Mouse (Mus musculus): Measurements from ENCODE around the gene Apobr. TPM values are rescaled to one million over a fixed set of nuclear protein-coding genes. Genes with fewer than 3 reads are reported as not detected.

The Apobr gene
- total and polyA plus RNA-seq, 3 experiments: 0.23 to 5.4 TPM; not detected in 1

DNA sequence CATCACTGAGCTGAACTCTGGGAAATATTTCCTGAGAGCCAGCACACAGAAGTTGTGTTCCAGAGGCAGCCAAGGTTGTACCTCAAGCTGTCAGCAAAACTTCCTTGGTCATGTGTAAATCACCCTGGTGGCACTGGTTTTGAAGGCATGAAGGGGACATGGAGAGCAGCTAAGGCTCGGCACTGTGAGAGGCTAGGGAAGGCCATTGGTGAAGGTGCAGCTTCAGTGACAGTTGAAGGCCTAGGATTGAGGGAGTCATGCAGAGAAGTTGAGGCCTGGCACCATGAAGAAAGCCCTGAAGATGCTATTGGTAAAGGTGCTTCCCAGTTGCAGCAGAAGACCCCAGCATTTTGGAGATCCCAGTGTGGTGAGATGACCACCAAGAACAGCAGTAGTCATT lies 43.1 kb upstream of the Apobr start:
- Histone ChIP-seq H3K9me3 (replicated peaks; ENCODE audit: insufficient read depth, low read length) (no peaks in the 10 kb centered on the region), H3K9ac (ENCODE audit: control insufficient read depth, low read depth, low read length, poor library complexity, severe bottlenecking) (no peak overlapping the region), H3K4me1 (ENCODE audit: control insufficient read depth in 1 of 2, insufficient read depth in 2 of 2, low read length in 2 of 2) (peaks cover 0 to 5% of the 10 kb centered on the region in 2 experiments; a peak in 2 of 4 replicates), H3K27ac (ENCODE audit: control insufficient read depth, low read depth, low read length) (no peak overlapping the region), H3K4me3 (ENCODE audit: control insufficient read depth in 1 of 2, insufficient read depth in 1 of 2, low read depth in 2 of 2, low read length in 2 of 2) (no peak overlapping the region), H3K36me3 (ENCODE audit: control insufficient read depth in 1 of 2, insufficient read depth in 2 of 2, low read length in 2 of 2) (peaks cover 4 to 5% of the 10 kb centered on the region in 2 experiments), H3K79me2 (ENCODE audit: control insufficient read depth, insufficient read depth, low read length, poor library complexity) (no peaks in the 10 kb centered on the region), H3K27me3 (ENCODE audit: control insufficient read depth in 1 of 2, insufficient read depth in 2 of 2, low read length in 2 of 2) (no peaks in the 10 kb centered on the region)
- TF ChIP-seq GATA1 (IDR thresholded peaks at IDR 0.05; ENCODE audit: low read depth, low read length) (no peak), CHD1 (IDR thresholded peaks at IDR 0.05; ENCODE audit: low read depth, low read length) (no peak), CTCF (IDR thresholded peaks at IDR 0.05 in 2 of 3, conservative IDR thresholded peaks at IDR 0.05 in 1 of 3; ENCODE audit: control insufficient read depth in 1 of 3, insufficient read depth in 1 of 3, low read depth in 2 of 3, low read length in 3 of 3, poor library complexity in 1 of 3, severe bottlenecking in 1 of 3) (no peak), NELFE (IDR thresholded peaks at IDR 0.05; ENCODE audit: low read depth, low read length) (no peak), USF1 (IDR thresholded peaks at IDR 0.05; ENCODE audit: low read depth, low read length) (no peak), NRF1 (IDR thresholded peaks at IDR 0.05; ENCODE audit: insufficient read depth, low read depth, low read length, poor library complexity, severe bottlenecking) (no peak), TBP (IDR thresholded peaks at IDR 0.05; ENCODE audit: low read depth, low read length) (no peak)
- DNase-seq (ENCODE audit: low read depth, low spot score): no peak

DNA sequence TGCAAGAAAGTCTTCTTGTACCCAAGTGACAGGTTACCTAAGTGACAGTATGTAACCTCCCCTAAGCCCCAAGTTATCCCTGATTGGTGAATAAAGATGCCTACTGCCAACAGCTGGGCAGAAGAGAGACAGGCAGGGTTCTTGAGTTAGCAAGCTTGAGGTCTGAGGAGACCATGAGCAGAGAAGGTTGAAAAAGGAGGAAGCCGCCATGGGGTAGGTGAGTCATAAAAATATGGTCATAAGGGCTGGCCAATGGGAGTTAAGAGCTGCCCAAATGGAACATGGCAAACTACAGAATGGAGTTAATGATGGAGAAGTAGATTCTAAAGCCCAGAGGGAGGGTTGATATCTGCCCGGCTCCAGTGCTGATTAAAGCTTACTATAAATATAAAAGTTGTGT lies 39.1 kb upstream of the Apobr start:
- no peak overlapping the region for H3K27ac ChIP-seq (ENCODE audit: control insufficient read depth, low read depth, low read length)
- H3K27me3 ChIP-seq (ENCODE audit: control insufficient read depth in 1 of 2, insufficient read depth in 2 of 2, low read length in 2 of 2): no peaks in the 10 kb centered on the region
- H3K4me1 ChIP-seq (ENCODE audit: control insufficient read depth in 1 of 2, insufficient read depth in 2 of 2, low read length in 2 of 2): no peaks in the 10 kb centered on the region
- peak in 1 of 2 experiments; percentile 37; a peak in 2 of 4 replicates for TF ChIP-seq POLR2A (IDR thresholded peaks at IDR 0.05; ENCODE audit: control insufficient read depth in 1 of 2, insufficient read depth in 1 of 2, low read depth in 1 of 2, low read length in 2 of 2, poor library complexity in 1 of 2)
- no peak for TF ChIP-seq TCF12 (IDR thresholded peaks at IDR 0.05; ENCODE audit: low read depth, low read length)
- TF ChIP-seq HCFC1 (IDR thresholded peaks at IDR 0.05; ENCODE audit: low read depth, low read length): no peak
- peak; percentile 72; the same call in 1 of the 2 replicates for TF ChIP-seq POLR2AphosphoS2 (IDR thresholded peaks at IDR 0.05; ENCODE audit: low read length)
- no peak for TF ChIP-seq RCOR1 (IDR thresholded peaks at IDR 0.05; ENCODE audit: low read depth, low read length)
- no peak for TF ChIP-seq MEF2A (IDR thresholded peaks at IDR 0.05; ENCODE audit: extremely low read depth, insufficient replicate concordance, low read depth, low read length, poor library complexity, severe bottlenecking)
- TF ChIP-seq EP300 (IDR thresholded peaks at IDR 0.05; ENCODE audit: low read depth in 1 of 2, low read length in 2 of 2): no peak
- TF ChIP-seq GABPA (IDR thresholded peaks at IDR 0.05; ENCODE audit: low read depth, low read length): no peak
- no peak for TF ChIP-seq SIN3A (IDR thresholded peaks at IDR 0.05; ENCODE audit: low read length)
- no peak overlapping the region for H3K9ac ChIP-seq (ENCODE audit: control insufficient read depth, low read depth, low read length, poor library complexity, severe bottlenecking)
- peak; percentile 58 for DNase-seq (ENCODE audit: low read depth, low spot score)
- peaks cover 0 to 21% of the 10 kb centered on the region in 2 experiments for H3K36me3 ChIP-seq (ENCODE audit: control insufficient read depth in 1 of 2, insufficient read depth in 2 of 2, low read length in 2 of 2)
- H3K79me2 ChIP-seq (ENCODE audit: control insufficient read depth, insufficient read depth, low read length, poor library complexity): no peaks in the 10 kb centered on the region; the same call in 1 of the 2 replicates
- no peak overlapping the region for H3K4me3 ChIP-seq (ENCODE audit: control insufficient read depth in 1 of 2, insufficient read depth in 1 of 2, low read depth in 2 of 2, low read length in 2 of 2)
- H3K9me3 ChIP-seq (replicated peaks; ENCODE audit: insufficient read depth, low read length): no peaks in the 10 kb centered on the region
